Mouse (Mus musculus) liver, postnatal 0 days (tissue): ENCODE data around the gene Cdh12. TPM values are rescaled to one million over a fixed set of nuclear protein-coding genes. Genes with fewer than 3 reads are reported as not detected.
"Not testable (repeated sequence)": the region's sequence is repeated elsewhere in the genome, so short reads cannot be mapped to it uniquely, and the experiment has no call there.

ENCODE experiments used
- ATAC-seq: fragments of 200-750 bp; cut with Nextera tagmentation; 2 replicates; pipeline ENCODE4 v1.8.0; 2017; ENCODE audit warnings: mild to moderate bottlenecking, moderate library complexity
- DNase-seq: peaks from one replicate; pipeline ENCODE4 v3.0.0-alpha.2; 2016
- H3K27ac ChIP-seq: fragments of 300-500 bp; sonication (generic); 2 replicates; pipeline ENCODE4 v1.5.1; 2014; ENCODE audit warnings: antibody characterized with exemption, moderate library complexity, mild to moderate bottlenecking, low read depth
- H3K27me3 ChIP-seq: fragments of 300-500 bp; sonication (generic); 2 replicates; pipeline ENCODE4 v1.6.1; 2014; ENCODE audit warnings: low read length, control low read depth, mixed read lengths; ENCODE audit not compliant: insufficient read depth
- H3K36me3 ChIP-seq: fragments of 300-500 bp; sonication (generic); replicated peaks from 2 replicates; pipeline ENCODE4 v1.6.1; 2014; ENCODE audit warnings: mild to moderate bottlenecking, control low read depth, low read length, moderate library complexity, mixed read lengths; ENCODE audit not compliant: insufficient read depth
- H3K4me1 ChIP-seq: fragments of 300-500 bp; sonication (generic); 2 replicates; pipeline ENCODE4 v1.6.1; 2014; ENCODE audit warnings: antibody characterized with exemption, mild to moderate bottlenecking, control low read depth; ENCODE audit not compliant: insufficient read depth
- H3K4me2 ChIP-seq: fragments of 300-500 bp; sonication (generic); 2 replicates; pipeline ENCODE4 v1.6.1; 2014; ENCODE audit warnings: low read depth, mild to moderate bottlenecking, low read length, moderate library complexity, mixed read lengths
- H3K4me3 ChIP-seq: fragments of 300-500 bp; sonication (generic); 2 replicates; pipeline ENCODE4 v1.5.1; 2014; ENCODE audit warnings: low read depth, low read length
- H3K9ac ChIP-seq: fragments of 300-500 bp; sonication (generic); replicated peaks from 2 replicates; pipeline ENCODE4 v1.6.1; 2014; ENCODE audit warnings: mild to moderate bottlenecking, moderate library complexity
- H3K9me3 ChIP-seq: fragments of 300-500 bp; sonication (generic); 2 replicates; pipeline ENCODE4 v1.6.1; 2016; ENCODE audit warnings: mild to moderate bottlenecking, control low read depth, low read length, mixed read lengths
- CTCF ChIP-seq: sonication (generic); IDR thresholded peaks from 2 replicates; pipeline ENCODE4 v1.5.1; 2016; ENCODE audit warnings: antibody characterized with exemption, low read depth
- EP300 ChIP-seq: IDR thresholded peaks from 2 replicates; pipeline ENCODE4 v1.6.1; 2016; ENCODE audit warnings: antibody characterized with exemption, low read depth, mild to moderate bottlenecking
- WGBS: fragments of 180-500 bp; shearing (Covaris S2); extraction: QIAGEN DNeasy Blood & Tissue Kit; methylation state at CpG from one replicate; pipeline ENCODE4 v1.1.7; 2014; ENCODE audit not compliant: insufficient replicate concordance; 5-methylcytosine and 5-hydroxymethylcytosine counted together
- polyA plus RNA-seq: library from polyadenylated mRNA; unstranded; fragments of >200 nt; fragmentation: Nextera tagmentation; extraction: Ambion mirVana; gene quantifications from 2 replicates; pipeline ENCODE4 v1.2.1, GENCODE M21; 2015

Cdh12 gene
- polyA plus RNA-seq, 1 experiment from 2014 or later: not detected

GRCm38 (mm10) chr15:21355356-21356101 lies 906.5 kb downstream of the Cdh12 start:
- no peaks in the 10 kb centered on the region for H3K36me3 ChIP-seq
- no peak overlapping the region for H3K4me2 ChIP-seq
- TF ChIP-seq EP300: no peak
- no peak for TF ChIP-seq CTCF
- H3K4me3 ChIP-seq: no peak overlapping the region
- H3K4me1 ChIP-seq: no peaks in the 10 kb centered on the region
- no peak overlapping the region for H3K27ac ChIP-seq
- no peaks in the 10 kb centered on the region for H3K27me3 ChIP-seq
- no peak overlapping the region for H3K9ac ChIP-seq
- 77% methylated on average over 5 of the region's 5 CpGs for WGBS
- no peaks in the 10 kb centered on the region for H3K9me3 ChIP-seq
- no peak for ATAC-seq
- DNase-seq: no peak

- H3K4me1 ChIP-seq: no peaks in the 10 kb centered on the region
Observed at GRCm38 (mm10) chr15:21366366-21366765, 917.3 kb downstream of the Cdh12 start.

GRCm38 (mm10) chr15:21375460-21375859 lies 926.4 kb downstream of the Cdh12 start:
- no peak for TF ChIP-seq EP300
- TF ChIP-seq CTCF: no peak
- no peak for DNase-seq
- ATAC-seq: no peak
- WGBS: 78% methylated on average over 5 of the region's 5 CpGs
- no peaks in the 10 kb centered on the region for H3K9me3 ChIP-seq
- H3K36me3 ChIP-seq: no peaks in the 10 kb centered on the region
- H3K27ac ChIP-seq: no peak overlapping the region
- H3K4me3 ChIP-seq: no peak overlapping the region
- no peak overlapping the region for H3K4me2 ChIP-seq
- H3K4me1 ChIP-seq: no peaks in the 10 kb centered on the region
- no peak overlapping the region for H3K9ac ChIP-seq
- no peaks in the 10 kb centered on the region for H3K27me3 ChIP-seq

More at GRCm38 (mm10) chr15:21366366-21366765, 917.3 kb downstream of the Cdh12 start:
- H3K36me3 ChIP-seq: no peaks in the 10 kb centered on the region
- no peaks in the 10 kb centered on the region for H3K9me3 ChIP-seq
- no peak overlapping the region for H3K9ac ChIP-seq
- no peaks in the 10 kb centered on the region for H3K27me3 ChIP-seq
- H3K4me3 ChIP-seq: no peak overlapping the region
- no peak overlapping the region for H3K27ac ChIP-seq
- DNase-seq: no peak
- TF ChIP-seq CTCF (no peak), EP300 (no peak)
- no peak for ATAC-seq
- no peak overlapping the region for H3K4me2 ChIP-seq

DNA sequence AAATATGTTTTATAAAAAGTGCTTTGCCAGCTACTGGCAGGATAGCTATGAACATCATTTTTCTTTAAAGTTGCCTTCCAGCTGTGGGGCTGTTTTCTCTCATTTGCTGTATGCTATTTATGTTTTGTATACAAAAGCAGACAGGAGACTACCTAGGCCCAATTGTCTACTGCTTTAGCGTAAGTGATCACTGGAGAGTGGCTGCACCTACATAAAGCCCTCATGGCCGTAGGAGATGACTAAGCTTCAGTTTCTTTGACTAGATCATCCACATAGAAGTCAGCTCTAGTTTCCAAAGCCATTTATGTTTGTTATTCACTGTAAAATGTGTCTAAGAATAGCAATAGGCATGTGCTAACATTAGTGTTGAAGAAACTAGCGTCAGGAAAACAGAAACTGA lies 926.8 kb downstream of the Cdh12 start:
- H3K36me3 ChIP-seq: no peaks in the 10 kb centered on the region
- H3K4me3 ChIP-seq: no peak overlapping the region
- H3K4me1 ChIP-seq: no peaks in the 10 kb centered on the region
- 69% methylated on average over 3 of the region's 3 CpGs for WGBS
- no peak overlapping the region for H3K9ac ChIP-seq
- DNase-seq (no peak), ATAC-seq (no peak)
- no peaks in the 10 kb centered on the region for H3K27me3 ChIP-seq
- no peak overlapping the region for H3K27ac ChIP-seq
- H3K9me3 ChIP-seq: no peaks in the 10 kb centered on the region
- no peak overlapping the region for H3K4me2 ChIP-seq
- no peak for TF ChIP-seq CTCF

- H3K36me3 ChIP-seq, H3K4me1 ChIP-seq: not testable (repeated sequence)
- WGBS: 82% methylated on average over 14 of the region's 14 CpGs
Observed at GRCm38 (mm10) chr15:21391442-21391841, 942.4 kb downstream of the Cdh12 start.

GRCm38 (mm10) chr15:21393080-21393479 lies 944.0 kb downstream of the Cdh12 start:
- Histone ChIP-seq H3K36me3 (no peaks in the 10 kb centered on the region), H3K27ac (no peak overlapping the region), H3K4me2 (no peak overlapping the region), H3K4me3 (no peak overlapping the region), H3K9me3 (no peaks in the 10 kb centered on the region), H3K4me1 (no peaks in the 10 kb centered on the region), H3K9ac (no peak overlapping the region), H3K27me3 (no peaks in the 10 kb centered on the region)
- ATAC-seq: no peak
- no peak for DNase-seq
- WGBS: 80% methylated on average over 3 of the region's 3 CpGs
- TF ChIP-seq CTCF (no peak), EP300 (no peak)

More at GRCm38 (mm10) chr15:21391442-21391841, 942.4 kb downstream of the Cdh12 start:
- H3K4me2 ChIP-seq, ATAC-seq, H3K9me3 ChIP-seq, H3K9ac ChIP-seq, H3K27ac ChIP-seq, H3K4me3 ChIP-seq, DNase-seq, H3K27me3 ChIP-seq: not testable (repeated sequence)

GRCm38 (mm10) chr15:21405196-21405595 lies 956.1 kb downstream of the Cdh12 start:
- whole genome bisulfite sequencing: 65% methylated on average over 6 of the region's 6 CpGs

More at GRCm38 (mm10) chr15:21405196-21405595, 956.1 kb downstream of the Cdh12 start:
- no peak overlapping the region for H3K4me2 ChIP-seq
- H3K4me1 ChIP-seq: no peaks in the 10 kb centered on the region
- ATAC-seq: no peak
- H3K36me3 ChIP-seq: no peaks in the 10 kb centered on the region
- no peak overlapping the region for H3K4me3 ChIP-seq
- TF ChIP-seq EP300 (no peak), CTCF (no peak)
- no peak for DNase-seq
- H3K27me3 ChIP-seq: no peaks in the 10 kb centered on the region
- no peaks in the 10 kb centered on the region for H3K9me3 ChIP-seq
- H3K9ac ChIP-seq: no peak overlapping the region
- H3K27ac ChIP-seq: no peak overlapping the region
